Mouse (Mus musculus): ENCODE measurements around the gene Pde4b. TPM values are rescaled to one million over a fixed set of nuclear protein-coding genes. Genes with fewer than 3 reads are reported as not detected.

The Pde4b gene
- polyA plus RNA-seq, 1 experiment: 21.1 TPM

DNA sequence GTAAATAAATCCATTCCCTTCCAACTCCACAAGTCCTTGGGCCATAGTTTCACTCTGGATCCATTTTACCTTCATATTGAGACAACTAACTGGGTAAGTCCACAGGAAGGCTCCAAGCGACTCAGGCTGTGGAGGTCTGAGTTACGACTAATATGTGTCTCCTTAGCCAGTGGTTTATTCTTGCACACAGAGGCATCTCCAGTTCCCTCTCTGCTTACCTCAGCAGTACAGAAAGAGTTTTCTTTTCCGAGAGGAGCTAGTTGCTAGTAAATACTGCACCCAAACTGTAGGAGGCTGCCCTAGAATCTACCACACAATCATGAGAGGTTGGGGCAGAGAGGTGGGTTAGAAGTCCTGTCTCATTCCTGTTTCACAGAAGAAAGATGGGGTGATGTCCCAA, 499.4 kb downstream of the Pde4b start:
- WGBS: 97% methylated on average over 3 of the region's 3 CpGs
- no peak overlapping the region for H3K27ac ChIP-seq (ENCODE audit: control insufficient read depth, insufficient read depth, low read length)

DNA sequence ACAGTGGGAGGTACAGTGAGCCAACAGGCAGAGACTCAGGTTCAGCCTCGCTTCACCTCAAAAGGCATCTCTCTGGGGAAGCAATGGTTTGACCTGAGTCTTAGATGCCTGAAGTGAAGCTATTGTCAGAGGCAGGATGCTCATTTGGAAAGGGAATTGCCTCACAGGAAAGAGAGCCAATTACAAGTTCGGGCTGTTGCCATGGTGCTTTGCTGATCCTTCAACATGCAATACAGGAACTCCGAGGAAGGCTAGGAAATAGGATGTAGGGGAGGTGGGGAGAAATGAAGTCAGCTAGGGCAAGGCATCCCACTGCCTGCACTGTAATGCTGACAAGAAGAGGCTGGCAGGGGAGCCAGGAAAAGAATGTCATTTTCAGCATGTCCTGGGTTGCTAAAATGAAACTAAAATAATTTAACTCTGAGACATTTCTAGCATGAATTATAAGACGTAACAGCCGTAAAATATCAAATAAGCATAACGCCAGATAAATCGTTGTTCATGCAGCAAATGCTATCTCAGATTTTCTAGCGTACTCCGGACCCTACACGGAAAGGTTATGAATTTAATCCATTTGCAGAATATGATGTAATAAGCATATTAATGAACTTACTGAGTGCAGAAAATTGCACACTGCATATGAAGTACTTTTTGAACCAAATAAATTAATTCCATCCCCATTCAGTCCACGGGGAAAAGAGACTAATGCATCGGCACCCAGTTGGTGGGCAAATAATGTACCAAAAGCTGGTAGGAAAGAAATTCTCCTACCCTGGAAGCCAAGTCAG, 501.5 kb downstream of the Pde4b start:
- Histone ChIP-seq H3K36me3 (ENCODE audit: control insufficient read depth, insufficient read depth, low read length) (peaks cover 28% of the 10 kb centered on the region), H3K4me1 (replicated peaks; ENCODE audit: control insufficient read depth, insufficient read depth, low read length) (peaks cover 9% of the 10 kb centered on the region; the same call in 1 of the 2 replicates), H3K4me3 (ENCODE audit: control insufficient read depth, insufficient read depth, low read length) (no peak overlapping the region), H3K27ac (ENCODE audit: control insufficient read depth, insufficient read depth, low read length) (no peak overlapping the region), H3K27me3 (ENCODE audit: control insufficient read depth, insufficient read depth, low read length) (no peaks in the 10 kb centered on the region)
- TF ChIP-seq POLR2A (IDR thresholded peaks at IDR 0.05; ENCODE audit: control insufficient read depth, extremely low read depth, insufficient read depth, low read length, poor library complexity): no peak
- 80% methylated on average over 12 of the region's 12 CpGs for WGBS
- no peak for DNase-seq

More for the DNA sequence above, 499.4 kb downstream of the Pde4b start:
- Histone ChIP-seq H3K4me3 (ENCODE audit: control insufficient read depth, insufficient read depth, low read length) (no peak overlapping the region), H3K27me3 (ENCODE audit: control insufficient read depth, insufficient read depth, low read length) (no peaks in the 10 kb centered on the region), H3K4me1 (replicated peaks; ENCODE audit: control insufficient read depth, insufficient read depth, low read length) (peaks cover 9% of the 10 kb centered on the region; the same call in 1 of the 2 replicates), H3K36me3 (ENCODE audit: control insufficient read depth, insufficient read depth, low read length) (peaks cover 13% of the 10 kb centered on the region)
- no peak for DNase-seq
- TF ChIP-seq POLR2A (IDR thresholded peaks at IDR 0.05; ENCODE audit: control insufficient read depth, extremely low read depth, insufficient read depth, low read length, poor library complexity) (no peak), CTCF (IDR thresholded peaks at IDR 0.05; ENCODE audit: borderline replicate concordance, control insufficient read depth, extremely low read depth, insufficient read depth, low read length, poor library complexity) (no peak)

DNA sequence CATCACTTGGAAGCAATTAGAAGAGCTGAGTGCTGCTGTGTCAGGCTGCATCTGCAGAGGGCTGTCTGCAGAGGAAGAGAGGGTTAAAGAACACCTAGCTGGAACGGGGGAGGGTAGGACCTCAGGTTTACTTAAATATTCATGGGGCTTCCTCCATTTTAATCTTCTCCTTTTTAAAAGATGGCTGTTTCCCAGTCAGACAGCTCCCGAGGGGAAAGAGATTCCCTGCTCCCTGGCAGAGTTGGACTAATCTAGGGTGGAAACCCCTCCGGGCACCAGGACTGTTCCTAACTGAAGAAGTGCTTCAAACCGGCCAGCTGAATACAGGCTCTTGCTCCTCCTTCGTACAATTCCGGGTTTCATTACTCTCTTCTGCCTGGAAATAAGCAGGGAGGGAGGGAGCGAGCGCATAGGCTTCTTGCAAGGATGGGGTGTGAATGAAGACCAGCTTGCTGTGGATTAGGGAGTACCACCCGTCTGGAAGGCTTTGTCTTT, 502.2 kb downstream of the Pde4b start:
- Histone ChIP-seq H3K4me3 (ENCODE audit: control insufficient read depth, insufficient read depth, low read length) (no peak overlapping the region), H3K4me1 (replicated peaks; ENCODE audit: control insufficient read depth, insufficient read depth, low read length) (peaks cover 9% of the 10 kb centered on the region; the same call in 1 of the 2 replicates), H3K27ac (ENCODE audit: control insufficient read depth, insufficient read depth, low read length) (no peak overlapping the region), H3K27me3 (ENCODE audit: control insufficient read depth, insufficient read depth, low read length) (no peaks in the 10 kb centered on the region), H3K36me3 (ENCODE audit: control insufficient read depth, insufficient read depth, low read length) (peaks cover 34% of the 10 kb centered on the region)
- TF ChIP-seq CTCF (IDR thresholded peaks at IDR 0.05; ENCODE audit: borderline replicate concordance, control insufficient read depth, extremely low read depth, insufficient read depth, low read length, poor library complexity) (no peak), POLR2A (IDR thresholded peaks at IDR 0.05; ENCODE audit: control insufficient read depth, extremely low read depth, insufficient read depth, low read length, poor library complexity) (no peak)
- 88% methylated on average over 9 of the region's 9 CpGs for WGBS
- DNase-seq: no peak

DNA sequence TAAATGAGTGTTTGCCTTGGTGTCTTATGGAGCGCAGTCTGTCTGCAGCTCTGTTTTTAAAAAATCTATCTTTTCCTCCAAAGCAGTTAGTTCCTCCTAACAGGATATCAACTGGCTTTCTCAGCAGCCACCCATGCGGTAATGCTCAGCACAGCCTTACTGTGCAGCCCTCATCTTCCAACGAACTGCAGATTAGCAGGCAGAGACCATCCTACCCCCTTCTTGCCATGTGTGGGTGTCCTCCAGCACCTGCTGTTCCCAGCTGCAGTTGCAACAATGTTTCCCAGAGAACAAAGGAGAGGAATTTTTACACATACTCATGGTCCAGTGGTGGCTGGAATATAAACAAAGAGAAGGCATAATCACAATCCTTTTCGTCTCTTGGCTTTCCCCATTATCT, 504.5 kb downstream of the Pde4b start:
- Histone ChIP-seq H3K4me3 (ENCODE audit: control insufficient read depth, insufficient read depth, low read length) (no peak overlapping the region), H3K27me3 (ENCODE audit: control insufficient read depth, insufficient read depth, low read length) (no peaks in the 10 kb centered on the region), H3K36me3 (ENCODE audit: control insufficient read depth, insufficient read depth, low read length) (peaks cover 47% of the 10 kb centered on the region), H3K27ac (ENCODE audit: control insufficient read depth, insufficient read depth, low read length) (no peak overlapping the region), H3K4me1 (replicated peaks; ENCODE audit: control insufficient read depth, insufficient read depth, low read length) (peaks cover 4% of the 10 kb centered on the region; the same call in 1 of the 2 replicates)
- DNase-seq: no peak
- WGBS: 78% methylated on average over 4 of the region's 4 CpGs
- TF ChIP-seq POLR2A (IDR thresholded peaks at IDR 0.05; ENCODE audit: control insufficient read depth, extremely low read depth, insufficient read depth, low read length, poor library complexity) (no peak), CTCF (IDR thresholded peaks at IDR 0.05; ENCODE audit: borderline replicate concordance, control insufficient read depth, extremely low read depth, insufficient read depth, low read length, poor library complexity) (no peak)

DNA sequence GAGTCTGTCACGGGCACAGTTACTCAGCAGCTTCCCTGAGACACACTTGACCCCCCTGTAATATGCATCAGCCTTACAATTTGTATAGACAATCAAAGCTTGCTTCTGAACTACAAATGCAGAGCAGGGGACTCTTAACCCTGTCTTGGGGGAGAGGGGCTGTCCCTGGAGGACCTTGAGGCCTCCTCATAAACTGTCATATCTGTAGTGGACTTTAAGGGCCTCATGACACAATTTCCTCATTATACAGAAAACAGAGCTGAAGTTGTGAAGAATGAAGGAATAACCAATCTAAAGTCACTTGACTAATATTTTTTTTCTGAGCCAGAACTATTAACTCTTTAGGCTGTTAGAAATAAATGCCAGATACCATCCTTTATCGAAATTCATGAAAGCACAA, 505.2 kb downstream of the Pde4b start:
- Histone ChIP-seq H3K4me3 (ENCODE audit: control insufficient read depth, insufficient read depth, low read length) (no peak overlapping the region), H3K27ac (ENCODE audit: control insufficient read depth, insufficient read depth, low read length) (no peak overlapping the region), H3K4me1 (replicated peaks; ENCODE audit: control insufficient read depth, insufficient read depth, low read length) (peaks cover 4% of the 10 kb centered on the region; the same call in 1 of the 2 replicates), H3K27me3 (ENCODE audit: control insufficient read depth, insufficient read depth, low read length) (no peaks in the 10 kb centered on the region), H3K36me3 (ENCODE audit: control insufficient read depth, insufficient read depth, low read length) (peaks cover 55% of the 10 kb centered on the region)
- no peak for DNase-seq
- TF ChIP-seq CTCF (IDR thresholded peaks at IDR 0.05; ENCODE audit: borderline replicate concordance, control insufficient read depth, extremely low read depth, insufficient read depth, low read length, poor library complexity) (no peak), POLR2A (IDR thresholded peaks at IDR 0.05; ENCODE audit: control insufficient read depth, extremely low read depth, insufficient read depth, low read length, poor library complexity) (no peak)
- 96% methylated on average over 2 of the region's 2 CpGs for WGBS

DNA sequence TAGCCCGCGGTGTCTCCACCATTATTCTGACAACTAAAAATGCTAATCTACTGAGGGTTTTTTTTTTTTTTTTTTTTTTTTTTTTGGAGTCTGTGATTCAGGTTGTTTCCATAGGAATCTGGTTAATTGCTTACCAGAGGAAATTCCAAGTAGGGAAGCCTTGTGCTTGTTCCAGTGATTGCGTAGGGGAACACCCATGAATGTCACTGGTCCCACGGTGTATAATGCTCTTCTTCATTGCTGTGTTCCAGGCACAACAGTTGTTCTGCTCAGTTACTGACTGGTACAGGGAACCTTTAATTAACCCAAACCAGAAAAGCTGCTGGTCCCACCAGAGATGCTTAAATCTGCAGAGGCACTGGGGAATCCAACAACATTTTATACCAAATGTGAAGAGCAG, 506.3 kb downstream of the Pde4b start:
- TF ChIP-seq CTCF (IDR thresholded peaks at IDR 0.05; ENCODE audit: borderline replicate concordance, control insufficient read depth, extremely low read depth, insufficient read depth, low read length, poor library complexity) (no peak), POLR2A (IDR thresholded peaks at IDR 0.05; ENCODE audit: control insufficient read depth, extremely low read depth, insufficient read depth, low read length, poor library complexity) (no peak)
- no peaks in the 10 kb centered on the region for H3K27me3 ChIP-seq (ENCODE audit: control insufficient read depth, insufficient read depth, low read length)
- DNase-seq: no peak
- H3K4me3 ChIP-seq (ENCODE audit: control insufficient read depth, insufficient read depth, low read length): no peak overlapping the region
- 98% methylated on average over 4 of the region's 4 CpGs for WGBS
- H3K27ac ChIP-seq (ENCODE audit: control insufficient read depth, insufficient read depth, low read length): no peak overlapping the region
- H3K36me3 ChIP-seq (ENCODE audit: control insufficient read depth, insufficient read depth, low read length): peaks cover 65% of the 10 kb centered on the region
- H3K4me1 ChIP-seq (replicated peaks; ENCODE audit: control insufficient read depth, insufficient read depth, low read length): peaks cover 2% of the 10 kb centered on the region; the same call in 1 of the 2 replicates

Data from thymus, adult 2 months (tissue).